Mouse (Mus musculus) liver, adult 2 months (tissue): ENCODE data around the gene Olfr1145. TPM values are rescaled to one million over a fixed set of nuclear protein-coding genes. Genes with fewer than 3 reads are reported as not detected.

Experiments used
- DNase-seq: peaks from one replicate; pipeline ENCODE4 v3.0.0-alpha.2; 2011; ENCODE audit warnings: low read depth, low spot score; ENCODE audit errors: extremely low read depth
- H3K27ac ChIP-seq: fragments of 200-500 bp; replicated peaks from 2 replicates; pipeline ENCODE4 v1.5.1; 2012; ENCODE audit warnings: low read depth, mild to moderate bottlenecking, control low read depth, inconsistent platforms, low read length; ENCODE audit not compliant: insufficient read depth
- H3K27me3 ChIP-seq: fragments of 200-500 bp; 2 replicates; pipeline ENCODE4 v1.6.1; 2012; ENCODE audit warnings: mild to moderate bottlenecking, moderate library complexity, low read length, inconsistent platforms; ENCODE audit not compliant: control insufficient read depth, insufficient read depth
- H3K36me3 ChIP-seq: fragments of 200-500 bp; 2 replicates; pipeline ENCODE4 v1.6.1; 2012; ENCODE audit warnings: low read length, inconsistent platforms; ENCODE audit not compliant: control insufficient read depth, insufficient read depth
- H3K4me1 ChIP-seq: fragments of 200-500 bp; 2 replicates; pipeline ENCODE4 v1.6.1; 2011; ENCODE audit warnings: low read length; ENCODE audit not compliant: control insufficient read depth, insufficient read depth
- H3K4me3 ChIP-seq: fragments of 200-500 bp; 2 replicates; pipeline ENCODE4 v1.5.1; 2011; ENCODE audit warnings: low read depth, mild to moderate bottlenecking, control low read depth, low read length, moderate library complexity; ENCODE audit not compliant: insufficient read depth
- H3K79me2 ChIP-seq: fragments of 200-500 bp; 2 replicates; pipeline ENCODE4 v1.6.1; 2012; ENCODE audit warnings: inconsistent platforms, mild to moderate bottlenecking, low read length, moderate library complexity; ENCODE audit not compliant: control insufficient read depth, insufficient read depth
- H3K9ac ChIP-seq: fragments of 200-500 bp; 2 replicates; pipeline ENCODE4 v1.6.1; 2012; ENCODE audit warnings: low read depth, mild to moderate bottlenecking, control low read depth, inconsistent platforms, low read length
- CTCF ChIP-seq: fragments of 200-500 bp; IDR thresholded peaks from 2 replicates; pipeline ENCODE4 v1.5.1; 2011; ENCODE audit warnings: low read depth, low read length, control low read depth
- POLR2A ChIP-seq: fragments of 200-500 bp; IDR thresholded peaks from 2 replicates; pipeline ENCODE4 v1.6.1; 2011; ENCODE audit warnings: low read length, control low read depth; ENCODE audit not compliant: insufficient read depth; ENCODE audit errors: extremely low read depth
- WGBS: fragments of 180-500 bp; shearing (Covaris S2); methylation state at CpG from one replicate; pipeline ENCODE4 v1.1.7; 2018; 5-methylcytosine and 5-hydroxymethylcytosine counted together
- polyA plus RNA-seq: library from polyadenylated mRNA; depleted of rRNA; stranded (reverse); fragments of >200 nt; gene quantifications from 2 replicates; pipeline ENCODE4 v1.2.3, GENCODE M21; 2012; rRNA removed
- total RNA-seq: library from RNA; depleted of rRNA; stranded (reverse); fragments of >200 nt; gene quantifications from 2 replicates; pipeline ENCODE4 v1.2.3, GENCODE M21; 2014; rRNA removed

Gene Olfr1145
- total and polyA plus RNA-seq, 2 experiments: not detected

DNA sequence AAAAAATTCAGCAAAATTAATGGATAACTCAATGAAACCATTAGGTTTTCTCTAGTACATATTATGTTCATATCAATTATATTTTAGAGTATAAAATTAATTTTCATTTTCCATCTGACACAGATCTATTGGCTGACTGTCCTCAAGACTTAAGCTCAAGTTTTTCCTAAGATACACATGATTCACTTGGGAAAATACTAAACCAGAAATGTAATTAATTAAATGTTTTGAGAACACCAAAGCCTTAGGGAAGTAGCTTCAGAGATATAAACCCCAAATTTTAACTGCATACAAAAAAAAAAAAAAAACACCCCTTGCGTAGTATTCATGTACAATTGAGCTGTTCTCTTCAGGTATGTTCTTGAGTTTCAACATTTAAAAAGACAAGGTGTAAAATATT is 45.9 kb downstream of the Olfr1145 start, which contains the start of gene Olfr1151:
Gene Olfr1151 (plus strand): TSS at position 301 of the 400 bp plus-strand sequence.
- DNase-seq: no peak
- 79% methylated on average over 1 of the region's 1 CpGs for WGBS
- TF ChIP-seq POLR2A (no peak), CTCF (no peak)
- H3K36me3 ChIP-seq: no peaks in the 10 kb centered on the region
- H3K79me2 ChIP-seq: no peaks in the 10 kb centered on the region
- H3K27me3 ChIP-seq: no peaks in the 10 kb centered on the region
- H3K27ac ChIP-seq: no peak within 1 kb of the TSS
- no peak within 1 kb of the TSS for H3K4me3 ChIP-seq
- H3K4me1 ChIP-seq: no peaks in the 10 kb centered on the region
- H3K9ac ChIP-seq: no peak within 1 kb of the TSS

Other genes starting within 250 kb of the Olfr1145 start
- gene Olfr1129, start 235.9 kb upstream of the Olfr1145 start, total RNA-seq: not detected in 2 replicates
- not detected in 2 replicates for gene Olfr1129, start 235.9 kb upstream of the Olfr1145 start, polyA plus RNA-seq
- gene Olfr1130, start 203.6 kb upstream of the Olfr1145 start, total RNA-seq: not detected in 2 replicates
- not detected in 2 replicates for gene Olfr1130, start 203.6 kb upstream of the Olfr1145 start, polyA plus RNA-seq
- not detected in 2 replicates for gene Olfr1131, start 182.7 kb upstream of the Olfr1145 start, total RNA-seq
- not detected in 2 replicates for gene Olfr1131, start 182.7 kb upstream of the Olfr1145 start, polyA plus RNA-seq
- gene Olfr1132, start 172.3 kb upstream of the Olfr1145 start, total RNA-seq: not detected in 2 replicates
- gene Olfr1132, start 172.3 kb upstream of the Olfr1145 start, polyA plus RNA-seq: not detected in 2 replicates
- gene Olfr1133, start 162.4 kb upstream of the Olfr1145 start, total RNA-seq: not detected in 2 replicates
- not detected in 2 replicates for gene Olfr1133, start 162.4 kb upstream of the Olfr1145 start, polyA plus RNA-seq
- not detected in 2 replicates for gene Olfr1134, start 151.4 kb upstream of the Olfr1145 start, total RNA-seq
- not detected in 2 replicates for gene Olfr1134, start 151.4 kb upstream of the Olfr1145 start, polyA plus RNA-seq
- not detected in 2 replicates for gene Olfr1135, start 136.2 kb upstream of the Olfr1145 start, total RNA-seq
- not detected in 2 replicates for gene Olfr1135, start 136.2 kb upstream of the Olfr1145 start, polyA plus RNA-seq
- not detected in 2 replicates for gene Olfr1136, start 115.9 kb upstream of the Olfr1145 start, total RNA-seq
- gene Olfr1136, start 115.9 kb upstream of the Olfr1145 start, polyA plus RNA-seq: not detected in 2 replicates
- gene Olfr1137, start 96.6 kb upstream of the Olfr1145 start, total RNA-seq: not detected in 2 replicates
- not detected in 2 replicates for gene Olfr1137, start 96.6 kb upstream of the Olfr1145 start, polyA plus RNA-seq
- gene Olfr1138, start 69.8 kb upstream of the Olfr1145 start, total RNA-seq: not detected in 2 replicates
- gene Olfr1138, start 69.8 kb upstream of the Olfr1145 start, polyA plus RNA-seq: not detected in 2 replicates
- not detected in 2 replicates for gene Olfr1140, start 66.1 kb upstream of the Olfr1145 start, total RNA-seq
- gene Olfr1140, start 66.1 kb upstream of the Olfr1145 start, polyA plus RNA-seq: not detected in 2 replicates
- not detected in 2 replicates for gene Olfr1141, start 55.8 kb upstream of the Olfr1145 start, total RNA-seq
- gene Olfr1141, start 55.8 kb upstream of the Olfr1145 start, polyA plus RNA-seq: not detected in 2 replicates
- not detected in 2 replicates for gene Olfr152, start 30.3 kb upstream of the Olfr1145 start, total RNA-seq
- not detected in 2 replicates for gene Olfr152, start 30.3 kb upstream of the Olfr1145 start, polyA plus RNA-seq
- not detected in 2 replicates for gene Olfr1143, start 9.2 kb upstream of the Olfr1145 start, total RNA-seq
- not detected in 2 replicates for gene Olfr1143, start 9.2 kb upstream of the Olfr1145 start, polyA plus RNA-seq
- gene Olfr1148, start 20.7 kb downstream of the Olfr1145 start, total RNA-seq: not detected in 2 replicates
- gene Olfr1148, start 20.7 kb downstream of the Olfr1145 start, polyA plus RNA-seq: not detected in 2 replicates
- gene Olfr1150-ps1, start 34.2 kb downstream of the Olfr1145 start, total RNA-seq: not detected in 2 replicates
- not detected in 2 replicates for gene Olfr1150-ps1, start 34.2 kb downstream of the Olfr1145 start, polyA plus RNA-seq
- not detected in 2 replicates for gene Olfr1151, start 46.0 kb downstream of the Olfr1145 start, total RNA-seq
- not detected in 2 replicates for gene Olfr1151, start 46.0 kb downstream of the Olfr1145 start, polyA plus RNA-seq
- not detected in 2 replicates for gene Olfr1152, start 56.7 kb downstream of the Olfr1145 start, total RNA-seq
- gene Olfr1152, start 56.7 kb downstream of the Olfr1145 start, polyA plus RNA-seq: not detected in 2 replicates
- gene Olfr1153, start 85.1 kb downstream of the Olfr1145 start, total RNA-seq: not detected in 2 replicates
- gene Olfr1153, start 85.1 kb downstream of the Olfr1145 start, polyA plus RNA-seq: not detected in 2 replicates
- not detected in 2 replicates for gene Olfr1154, start 95.3 kb downstream of the Olfr1145 start, total RNA-seq
- gene Olfr1154, start 95.3 kb downstream of the Olfr1145 start, polyA plus RNA-seq: not detected in 2 replicates
- not detected in 2 replicates for gene Olfr1155, start 135.3 kb downstream of the Olfr1145 start, total RNA-seq
- not detected in 2 replicates for gene Olfr1155, start 135.3 kb downstream of the Olfr1145 start, polyA plus RNA-seq
- gene Olfr1156, start 143.3 kb downstream of the Olfr1145 start, total RNA-seq: not detected in 2 replicates
- not detected in 2 replicates for gene Olfr1156, start 143.3 kb downstream of the Olfr1145 start, polyA plus RNA-seq
- not detected in 2 replicates for gene Olfr1157, start 158.5 kb downstream of the Olfr1145 start, total RNA-seq
- not detected in 2 replicates for gene Olfr1157, start 158.5 kb downstream of the Olfr1145 start, polyA plus RNA-seq
- gene Olfr74, start 164.8 kb downstream of the Olfr1145 start, total RNA-seq: not detected in 2 replicates
- gene Olfr74, start 164.8 kb downstream of the Olfr1145 start, polyA plus RNA-seq: not detected in 2 replicates
- not detected in 2 replicates for gene Olfr1158, start 180.3 kb downstream of the Olfr1145 start, total RNA-seq
- gene Olfr1158, start 180.3 kb downstream of the Olfr1145 start, polyA plus RNA-seq: not detected in 2 replicates
- gene Olfr1160, start 198.4 kb downstream of the Olfr1145 start, total RNA-seq: not detected in 2 replicates
- not detected in 2 replicates for gene Olfr1160, start 198.4 kb downstream of the Olfr1145 start, polyA plus RNA-seq
- not detected in 2 replicates for gene Olfr1161, start 213.0 kb downstream of the Olfr1145 start, total RNA-seq
- not detected in 2 replicates for gene Olfr1161, start 213.0 kb downstream of the Olfr1145 start, polyA plus RNA-seq
- not detected in 2 replicates for gene Olfr73, start 227.9 kb downstream of the Olfr1145 start, total RNA-seq
- not detected in 2 replicates for gene Olfr73, start 227.9 kb downstream of the Olfr1145 start, polyA plus RNA-seq
- not detected in 2 replicates for gene Olfr1162, start 241.3 kb downstream of the Olfr1145 start, total RNA-seq
- gene Olfr1162, start 241.3 kb downstream of the Olfr1145 start, polyA plus RNA-seq: not detected in 2 replicates